Mouse (Mus musculus) spleen, adult 2 months (tissue): ENCODE measurements around the gene Pde6h.

Experiments
- CTCF ChIP-seq: fragments of 200-500 bp; IDR thresholded peaks from 2 replicates; pipeline ENCODE4 v1.5.1; 2011; ENCODE audit warnings: mild to moderate bottlenecking, inconsistent platforms; ENCODE audit not compliant: insufficient read depth, insufficient read length, insufficient replicate concordance; ENCODE audit errors: extremely low read depth
- POLR2A ChIP-seq: fragments of 200-500 bp; IDR thresholded peaks from 2 replicates; pipeline ENCODE4 v1.6.1; 2011; ENCODE audit warnings: low read depth, low read length, inconsistent platforms

DNA sequence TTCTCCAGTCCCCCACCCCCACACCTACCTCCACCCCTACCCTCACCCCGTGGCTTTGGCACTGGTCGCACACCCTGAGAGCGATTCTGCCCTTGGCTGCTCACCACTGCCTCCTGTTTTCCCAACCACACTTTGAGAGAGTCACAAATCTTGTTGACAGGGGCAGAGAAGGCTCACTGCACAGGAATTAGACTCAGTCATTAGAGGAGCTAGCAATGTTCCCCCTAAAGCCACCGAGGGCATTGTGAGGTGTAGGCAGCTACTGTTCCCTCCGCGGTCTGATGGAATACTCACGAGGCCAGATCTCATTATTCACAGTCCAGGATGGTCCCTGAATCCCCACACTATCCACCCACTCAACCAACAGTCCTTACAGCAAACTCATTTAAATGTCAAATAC is 33.4 kb downstream of the Pde6h start:
- TF ChIP-seq CTCF (no peak), POLR2A (no peak)
